Mouse (Mus musculus): Measurements from ENCODE around the gene Hbq1b. TPM values are rescaled to one million over a fixed set of nuclear protein-coding genes. Genes with fewer than 3 reads are reported as not detected.

Gene Hbq1b
- polyA plus RNA-seq, 2 experiments, result 127 to 157 TPM

- 65% methylated on average over 2 of the region's 2 CpGs for whole genome bisulfite sequencing (ENCODE audit: insufficient replicate concordance)
- no peak overlapping the region for H3K4me2 ChIP-seq (ENCODE audit: low read depth)
- ATAC-seq (ENCODE audit: insufficient read depth) (no peak), DNase-seq (ENCODE audit: low read depth in 3 of 3, low spot score in 3 of 3) (no peak)
- no peaks in the 10 kb centered on the region for H3K36me3 ChIP-seq (replicated peaks; ENCODE audit: control insufficient read depth, insufficient read depth, low read depth)
- no peak overlapping the region for H3K27ac ChIP-seq
- no peak overlapping the region for H3K4me3 ChIP-seq (ENCODE audit: insufficient read depth in 1 of 2, low read depth in 2 of 2, low read length in 2 of 2)
- H3K27me3 ChIP-seq (ENCODE audit: control insufficient read depth, insufficient read depth, low read length), result no peaks in the 10 kb centered on the region
- H3K4me1 ChIP-seq (replicated peaks; ENCODE audit: control insufficient read depth in 2 of 2, insufficient read depth in 2 of 2, low read length in 1 of 2), result 0 out of 4 replicates have a peak, but pooled peaks cover 0 to 3% of the 10 kb centered on the region in 2 experiments
- TF ChIP-seq CTCF (IDR thresholded peaks at IDR 0.05; ENCODE audit: low read depth) (no peak), EP300 (IDR thresholded peaks at IDR 0.05; ENCODE audit: low read depth) (no peak)
- no peak overlapping the region for H3K9ac ChIP-seq (replicated peaks)
- no peaks in the 10 kb centered on the region for H3K9me3 ChIP-seq (ENCODE audit: control insufficient read depth, low read length)
These were observed 46.5 kb downstream of the Hbq1b start for GRCm38 (mm10) chr11:32333235-32333634.

GRCm38 (mm10) chr11:32336435-32336907, 49.7 kb downstream of the Hbq1b start:
- no peaks in the 10 kb centered on the region; the same call in 1 of the 2 replicates for H3K27me3 ChIP-seq (ENCODE audit: control insufficient read depth, insufficient read depth, low read length)
- no peak overlapping the region for H3K4me2 ChIP-seq (ENCODE audit: low read depth)
- H3K36me3 ChIP-seq (replicated peaks; ENCODE audit: control insufficient read depth, insufficient read depth, low read depth), result no peaks in the 10 kb centered on the region
- H3K9ac ChIP-seq (replicated peaks), result no peak overlapping the region
- WGBS (ENCODE audit: insufficient replicate concordance), result 71% methylated on average over 6 of the region's 6 CpGs
- H3K9me3 ChIP-seq (ENCODE audit: control insufficient read depth, low read length), result no peaks in the 10 kb centered on the region
- DNase-seq (ENCODE audit: low read depth in 3 of 3, low spot score in 3 of 3) (no peak), ATAC-seq (ENCODE audit: insufficient read depth) (no peak)
- no peak overlapping the region for H3K27ac ChIP-seq
- no peaks in the 10 kb centered on the region; a peak in 1 of 4 replicates for H3K4me1 ChIP-seq (replicated peaks; ENCODE audit: control insufficient read depth in 2 of 2, insufficient read depth in 2 of 2, low read length in 1 of 2)
- no peak overlapping the region for H3K4me3 ChIP-seq (ENCODE audit: insufficient read depth in 1 of 2, low read depth in 2 of 2, low read length in 2 of 2)
- TF ChIP-seq EP300 (IDR thresholded peaks at IDR 0.05; ENCODE audit: low read depth) (no peak), CTCF (IDR thresholded peaks at IDR 0.05; ENCODE audit: low read depth) (no peak)

Other genes starting within 250 kb of the Hbq1b start
- 0.11 and 0.16 TPM in 2 replicates for gene Il9r, start 86.7 kb upstream of the Hbq1b start, polyA plus RNA-seq (2012; rRNA removed)
- gene Il9r, start 86.7 kb upstream of the Hbq1b start, polyA plus RNA-seq (2014; fragmentation: Nextera tagmentation; extraction: Ambion mirVana), result 0.08 and 0.18 TPM in 2 replicates
- 56.8 and 67.9 TPM in 2 replicates for gene Snrnp25, start 81.5 kb upstream of the Hbq1b start, polyA plus RNA-seq (2012; rRNA removed)
- 93.1 and 111 TPM in 2 replicates for gene Snrnp25, start 81.5 kb upstream of the Hbq1b start, polyA plus RNA-seq (2014; fragmentation: Nextera tagmentation; extraction: Ambion mirVana)
- 5.8 and 6.2 TPM in 2 replicates for gene Rhbdf1, start 64.7 kb upstream of the Hbq1b start, polyA plus RNA-seq (2012; rRNA removed)
- gene Rhbdf1, start 64.7 kb upstream of the Hbq1b start, polyA plus RNA-seq (2014; fragmentation: Nextera tagmentation; extraction: Ambion mirVana), result 3.0 and 4.4 TPM in 2 replicates
- 8.1 and 9.9 TPM in 2 replicates for gene Mpg, start 60.5 kb upstream of the Hbq1b start, polyA plus RNA-seq (2012; rRNA removed)
- 17.0 and 18.1 TPM in 2 replicates for gene Mpg, start 60.5 kb upstream of the Hbq1b start, polyA plus RNA-seq (2014; fragmentation: Nextera tagmentation; extraction: Ambion mirVana)
- 36.8 and 44.5 TPM in 2 replicates for gene Nprl3, start 19.3 kb upstream of the Hbq1b start, polyA plus RNA-seq (2012; rRNA removed)
- gene Nprl3, start 19.3 kb upstream of the Hbq1b start, polyA plus RNA-seq (2014; fragmentation: Nextera tagmentation; extraction: Ambion mirVana), result 16.5 and 16.8 TPM in 2 replicates
- gene Hba-x, start 10.6 kb upstream of the Hbq1b start, polyA plus RNA-seq (2012; rRNA removed), result 32.1 and 38.8 TPM in 2 replicates
- 74.9 and 85.3 TPM in 2 replicates for gene Hba-x, start 10.6 kb upstream of the Hbq1b start, polyA plus RNA-seq (2014; fragmentation: Nextera tagmentation; extraction: Ambion mirVana)
- gene Hba-a1, start 3.5 kb upstream of the Hbq1b start, polyA plus RNA-seq (2012; rRNA removed), result 26,041 and 60,430 TPM in 2 replicates
- 70,707 and 74,513 TPM in 2 replicates for gene Hba-a1, start 3.5 kb upstream of the Hbq1b start, polyA plus RNA-seq (2014; fragmentation: Nextera tagmentation; extraction: Ambion mirVana)
- 214,511 and 362,158 TPM in 2 replicates for gene Hba-a2, start 9.5 kb downstream of the Hbq1b start, polyA plus RNA-seq (2012; rRNA removed)
- gene Hba-a2, start 9.5 kb downstream of the Hbq1b start, polyA plus RNA-seq (2014; fragmentation: Nextera tagmentation; extraction: Ambion mirVana), result 162,484 and 169,597 TPM in 2 replicates
- gene Hbq1a, start 13.1 kb downstream of the Hbq1b start, polyA plus RNA-seq (2012; rRNA removed), result 7.8 and 9.1 TPM in 2 replicates
- 7.9 TPM in 2 replicates for gene Hbq1a, start 13.1 kb downstream of the Hbq1b start, polyA plus RNA-seq (2014; fragmentation: Nextera tagmentation; extraction: Ambion mirVana)
- gene Sh3pxd2b, start 60.9 kb downstream of the Hbq1b start, polyA plus RNA-seq (2012; rRNA removed), result 0.75 and 0.83 TPM in 2 replicates
- 0.56 and 0.89 TPM in 2 replicates for gene Sh3pxd2b, start 60.9 kb downstream of the Hbq1b start, polyA plus RNA-seq (2014; fragmentation: Nextera tagmentation; extraction: Ambion mirVana)
- gene Ubtd2, start 168.4 kb downstream of the Hbq1b start, polyA plus RNA-seq (2012; rRNA removed), result 1.8 and 3.2 TPM in 2 replicates
- 2.8 and 4.4 TPM in 2 replicates for gene Ubtd2, start 168.4 kb downstream of the Hbq1b start, polyA plus RNA-seq (2014; fragmentation: Nextera tagmentation; extraction: Ambion mirVana)
- gene Efcab9, start 245.1 kb downstream of the Hbq1b start, polyA plus RNA-seq (2012; rRNA removed), result 0.18 and 0.26 TPM in 2 replicates
- gene Efcab9, start 245.1 kb downstream of the Hbq1b start, polyA plus RNA-seq (2014; fragmentation: Nextera tagmentation; extraction: Ambion mirVana), result 0.19 and 0.22 TPM in 2 replicates
- 4.0 and 4.9 TPM in 2 replicates for gene Stk10, start 246.3 kb downstream of the Hbq1b start, polyA plus RNA-seq (2012; rRNA removed)
- gene Stk10, start 246.3 kb downstream of the Hbq1b start, polyA plus RNA-seq (2014; fragmentation: Nextera tagmentation; extraction: Ambion mirVana), result 1.9 and 3.2 TPM in 2 replicates

Measured in liver, embryonic 14.5 days (tissue).